ENCODE assay signal across 24 mouse cellular contexts in the genomic region with DNA sequence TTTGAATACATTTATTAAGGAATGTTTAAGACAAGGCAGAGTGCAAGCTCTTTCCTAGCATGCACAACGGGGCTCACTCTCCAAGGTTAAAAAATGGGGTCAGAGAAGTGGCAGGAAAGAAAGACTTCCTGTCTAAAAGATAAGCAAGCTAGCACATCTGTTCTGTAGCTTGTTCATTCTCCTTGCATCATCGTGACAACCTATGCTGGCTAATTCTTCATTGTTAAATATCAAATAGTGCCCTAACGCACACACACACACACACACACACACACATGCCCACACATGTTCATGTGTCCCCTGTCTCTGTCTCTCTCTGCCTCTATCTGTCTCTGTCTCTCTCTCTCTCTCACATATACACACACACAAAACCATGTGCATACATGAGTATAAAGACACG. TPM values are rescaled to one million over a fixed set of nuclear protein-coding genes. Genes with fewer than 3 reads are reported as not detected.
DNase-seq lines count a peak whose midpoint lies in the region; ATAC-seq lines count a peak whose summit lies in the region.
"Had no signal": no experiment of that assay in that cellular context is flagged by ENCODE, and none has a peak within 500 bp of the region (broad histone marks: within the 10 kb centered on the region; RNA-seq: fewer than 3 reads in every experiment).

No protein-coding gene starts in this region.

- no peak overlapping the region for H3K4me2 ChIP-seq in heart, embryonic 15.5 days
- H3K4me2 ChIP-seq: embryonic facial prominence, embryonic 15.5 days; forebrain, embryonic 15.5 days; stomach, embryonic 15.5 days had no signal

- 0 out of 2 replicates have a peak overlapping the region, but pooled peaks have one; percentile 33 for H3K27ac ChIP-seq in heart, embryonic 15.5 days
- H3K27ac ChIP-seq: embryonic facial prominence, embryonic 15.5 days; forebrain, embryonic 15.5 days; heart, embryonic 10.5 days; hindbrain, postnatal 0 days; stomach, embryonic 15.5 days had no signal

- no peak for ATAC-seq in heart, embryonic 15.5 days (replicated peaks; ENCODE audit: insufficient number of reproducible peaks, insufficient read depth, low FRiP score, low read depth)
- ATAC-seq: forebrain, embryonic 15.5 days; hindbrain, postnatal 0 days; intestine, postnatal 0 days; midbrain, embryonic 16.5 days had no signal

- WGBS in heart, embryonic 15.5 days: 39% methylated on average over 4 of the region's 4 CpGs

- no peak for DNase-seq in heart, adult 18-20 months
- DNase-seq in thymus, postnatal 0 days (ENCODE audit: low spot score): peak; percentile 60
- DNase-seq in thymus, postnatal 4 days: no peak
- peak; percentile 68 for DNase-seq in induced T-regulatory cell, adult 2 months (ENCODE audit: low read depth)
- peak; percentile 33 to 46 for DNase-seq in thymus, postnatal 36 days
- no peak for DNase-seq in spleen, postnatal 36 days (ENCODE audit: low spot score in 2 of 2)
- no peak for DNase-seq in right cerebral cortex, adult 2 months (ENCODE audit: low spot score in 2 of 2)
- DNase-seq: adrenal gland, postnatal 25 days; cerebellum, adult 9-10 months; gastrocnemius, postnatal 10 days; heart, postnatal 14 days; kidney, postnatal 4 days; lung, adult 18-20 months; lung, postnatal 10 days; right cerebral cortex, postnatal 4 days had no signal

- no peaks in the 10 kb centered on the region for H3K36me3 ChIP-seq in heart, embryonic 15.5 days
- H3K36me3 ChIP-seq: embryonic facial prominence, embryonic 15.5 days; forebrain, embryonic 15.5 days; heart, embryonic 10.5 days; stomach, embryonic 15.5 days had no signal

- H3K9ac ChIP-seq in heart, embryonic 15.5 days: no peak overlapping the region
- H3K9ac ChIP-seq: embryonic facial prominence, embryonic 15.5 days; forebrain, embryonic 15.5 days; stomach, embryonic 15.5 days had no signal

- no peaks in the 10 kb centered on the region for H3K27me3 ChIP-seq in heart, embryonic 15.5 days
- H3K27me3 ChIP-seq: embryonic facial prominence, embryonic 15.5 days; forebrain, embryonic 15.5 days; stomach, embryonic 15.5 days had no signal

- H3K9me3 ChIP-seq in heart, embryonic 15.5 days (replicated peaks): no peaks in the 10 kb centered on the region
- H3K9me3 ChIP-seq: embryonic facial prominence, embryonic 15.5 days; forebrain, embryonic 15.5 days; heart, embryonic 10.5 days; stomach, embryonic 15.5 days had no signal

- H3K4me3 ChIP-seq in heart, embryonic 15.5 days: no peak overlapping the region
- H3K4me3 ChIP-seq: embryonic facial prominence, embryonic 15.5 days; forebrain, embryonic 15.5 days; heart, embryonic 10.5 days; myocyte; stomach, embryonic 15.5 days had no signal

- 0 out of 2 replicates have a peak, but pooled peaks cover 5% of the 10 kb centered on the region for H3K4me1 ChIP-seq in heart, embryonic 15.5 days (replicated peaks)
- H3K4me1 ChIP-seq: embryonic facial prominence, embryonic 15.5 days; forebrain, embryonic 15.5 days; stomach, embryonic 15.5 days had no signal

RNA-seq across cellular contexts. Expression of gene Sephs2, which starts 7.3 kb away (rescaled TPM):
- polyA plus RNA-seq in heart, embryonic 15.5 days (2015; fragmentation: Nextera tagmentation; extraction: Ambion mirVana): 51.9 and 54.8 TPM in 2 replicates
- 10 to 100 TPM; 29.5 to 31.7 TPM for total RNA-seq in heart, adult 18-20 months (2021)
- polyA plus RNA-seq in thymus, postnatal 0 days (2015; fragmentation: Nextera tagmentation; extraction: Ambion mirVana): 146 and 151 TPM in 2 replicates

RNA-seq across cellular contexts. Expression of gene Itgal, which starts 14.9 kb away (rescaled TPM):
- polyA plus RNA-seq in heart, embryonic 15.5 days (2015; fragmentation: Nextera tagmentation; extraction: Ambion mirVana): 1.3 and 5.1 TPM in 2 replicates
- 1 to 10 TPM; 1.9 to 4.1 TPM for total RNA-seq in heart, adult 18-20 months (2021)
- 81.6 and 96.5 TPM in 2 replicates for polyA plus RNA-seq in thymus, postnatal 0 days (2015; fragmentation: Nextera tagmentation; extraction: Ambion mirVana)
- total RNA-seq: hindbrain, postnatal 0 days had no signal

RNA-seq across cellular contexts. Expression of gene Dctpp1, which starts 20.6 kb away (rescaled TPM):
- 134 and 135 TPM in 2 replicates for polyA plus RNA-seq in heart, embryonic 15.5 days (2015; fragmentation: Nextera tagmentation; extraction: Ambion mirVana)
- total RNA-seq in heart, adult 18-20 months (2021): 10 to 100 TPM; 40.3 to 42.0 TPM
- polyA plus RNA-seq in thymus, postnatal 0 days (2015; fragmentation: Nextera tagmentation; extraction: Ambion mirVana): 181 and 213 TPM in 2 replicates

RNA-seq across cellular contexts. Expression of gene Zfp771, which starts 37.0 kb away (rescaled TPM):
- 32.0 and 38.8 TPM in 2 replicates for polyA plus RNA-seq in heart, embryonic 15.5 days (2015; fragmentation: Nextera tagmentation; extraction: Ambion mirVana)
- 10 to 100 TPM; 18.3 to 19.3 TPM for total RNA-seq in heart, adult 18-20 months (2021)
- 34.7 and 37.0 TPM in 2 replicates for polyA plus RNA-seq in thymus, postnatal 0 days (2015; fragmentation: Nextera tagmentation; extraction: Ambion mirVana)

RNA-seq across cellular contexts. Expression of gene Sept1, which starts 48.2 kb away (rescaled TPM):
- 22.8 and 33.9 TPM in 2 replicates for polyA plus RNA-seq in heart, embryonic 15.5 days (2015; fragmentation: Nextera tagmentation; extraction: Ambion mirVana)
- 1 to 10 TPM; 3.0 to 7.7 TPM for total RNA-seq in heart, adult 18-20 months (2021)
- 638 and 684 TPM in 2 replicates for polyA plus RNA-seq in thymus, postnatal 0 days (2015; fragmentation: Nextera tagmentation; extraction: Ambion mirVana)

Comparison
In these comparisons a context has a peak if more than half of its experiments do, and no peak if none do; other contexts are left out.
1. DNase-seq: peak in thymus, postnatal 0 days (single experiment), induced T-regulatory cell, adult 2 months (single experiment) and thymus, postnatal 36 days (2 of 2); none in heart, adult 18-20 months (0 of 2), thymus, postnatal 4 days (single experiment), spleen, postnatal 36 days (0 of 2) and right cerebral cortex, adult 2 months (0 of 2).
2. RNA of gene Itgal, which starts 14.9 kb away (polyA plus RNA-seq): 81.6 to 96.5 TPM in thymus, postnatal 0 days; 1.3 to 5.1 TPM in heart, embryonic 15.5 days; every median in the first group is over 10 times any median in the second.